Mouse (Mus musculus): Measurements from ENCODE around the gene Prkce.

The Prkce gene

DNA sequence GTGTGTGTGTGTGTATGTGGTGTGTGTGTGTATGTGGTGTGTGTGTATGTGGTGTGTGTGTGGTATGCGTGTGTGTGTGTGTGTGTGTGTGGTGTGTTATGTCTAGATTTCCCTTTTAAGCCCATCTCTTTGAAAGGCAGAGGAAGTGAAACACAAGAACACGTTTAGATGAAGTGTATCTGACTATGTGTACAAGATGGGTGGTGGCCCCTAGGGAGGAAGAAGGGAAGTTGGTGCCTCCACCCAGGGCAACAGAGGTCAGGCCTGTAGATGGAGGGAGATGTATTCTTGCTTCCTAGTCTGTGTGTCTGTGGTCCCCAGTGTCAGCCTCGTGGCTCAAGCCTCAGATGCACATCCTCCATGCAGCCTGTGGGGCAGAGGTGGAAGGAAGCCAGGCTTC is 169.5 kb downstream of the Prkce start:
- peak; percentile 40 for DNase-seq

DNA sequence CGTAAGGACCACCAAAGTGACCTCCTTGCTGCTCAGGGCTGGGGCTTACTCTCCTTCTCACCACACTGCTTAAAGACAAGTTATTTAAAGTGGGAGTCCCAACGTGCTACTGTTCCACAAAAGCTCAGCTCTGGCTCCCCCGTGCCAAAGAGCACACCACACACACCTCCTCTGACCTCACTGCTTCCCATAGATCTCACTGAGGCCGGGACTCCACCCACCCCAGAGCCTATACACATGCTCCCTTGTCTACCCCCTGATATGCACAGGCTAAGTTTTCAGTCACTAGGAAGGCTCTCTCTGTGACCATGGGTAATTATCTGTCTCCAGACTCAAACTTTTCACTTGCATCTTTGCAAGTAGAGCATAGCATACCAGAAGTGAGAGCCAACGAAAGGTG is 170.7 kb downstream of the Prkce start:
- no peak for DNase-seq

DNA sequence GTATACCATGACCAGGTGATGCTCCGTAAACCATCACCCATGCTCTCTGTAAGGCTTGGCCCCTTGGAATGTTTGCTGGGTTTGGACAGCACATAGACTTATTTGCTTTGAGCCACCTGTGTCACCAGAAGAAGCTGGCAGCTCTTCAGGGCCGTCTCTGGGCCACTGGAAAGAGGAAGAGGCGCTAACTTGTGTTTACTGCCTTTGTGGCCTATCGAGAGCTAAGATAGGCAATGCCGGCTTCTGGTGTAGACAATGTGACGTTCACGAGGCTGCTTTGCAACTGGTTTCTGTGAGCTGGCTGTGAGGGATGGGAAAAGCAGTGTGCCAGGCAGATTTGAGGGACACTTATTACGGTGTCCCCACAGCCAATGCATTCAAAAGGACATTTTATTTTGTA is 176.4 kb downstream of the Prkce start:
- DNase-seq = no peak

DNA sequence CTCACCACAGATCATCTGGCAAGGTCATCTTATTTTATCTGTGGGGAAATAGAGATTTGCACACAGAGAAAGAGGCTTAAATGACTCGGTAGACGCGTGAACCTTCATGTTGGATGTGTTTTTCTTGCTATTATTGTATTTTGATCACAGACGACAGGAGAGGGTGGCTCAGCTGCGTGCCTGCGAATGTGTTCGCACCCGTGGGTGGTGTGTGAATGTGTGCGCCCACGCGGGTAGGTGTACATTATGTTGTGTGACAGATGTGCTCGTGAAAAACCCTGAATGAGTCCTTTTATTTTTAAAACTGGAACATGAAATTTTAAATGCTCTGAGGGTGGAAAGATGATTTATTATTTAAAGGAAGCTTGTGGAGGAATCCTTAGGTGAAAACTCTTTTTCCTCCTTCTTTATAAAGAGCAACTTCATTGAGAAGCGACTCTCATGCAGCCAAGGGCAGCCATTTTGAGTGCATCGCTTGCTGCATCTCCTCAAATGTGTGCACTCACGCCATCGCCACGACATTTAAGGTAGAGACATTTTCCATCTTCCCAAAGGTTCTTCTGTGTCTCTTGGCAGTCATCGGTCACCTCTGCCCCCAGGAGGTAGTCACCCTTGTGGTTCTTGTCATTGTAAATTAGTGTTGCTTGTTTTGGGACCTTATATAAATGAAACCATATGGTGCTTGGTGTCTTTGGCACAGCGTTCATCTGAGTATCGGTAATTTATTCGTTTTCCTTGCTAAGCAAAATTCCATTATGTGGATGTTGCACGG is 177.8 kb downstream of the Prkce start:
- DNase-seq = no peak

DNA sequence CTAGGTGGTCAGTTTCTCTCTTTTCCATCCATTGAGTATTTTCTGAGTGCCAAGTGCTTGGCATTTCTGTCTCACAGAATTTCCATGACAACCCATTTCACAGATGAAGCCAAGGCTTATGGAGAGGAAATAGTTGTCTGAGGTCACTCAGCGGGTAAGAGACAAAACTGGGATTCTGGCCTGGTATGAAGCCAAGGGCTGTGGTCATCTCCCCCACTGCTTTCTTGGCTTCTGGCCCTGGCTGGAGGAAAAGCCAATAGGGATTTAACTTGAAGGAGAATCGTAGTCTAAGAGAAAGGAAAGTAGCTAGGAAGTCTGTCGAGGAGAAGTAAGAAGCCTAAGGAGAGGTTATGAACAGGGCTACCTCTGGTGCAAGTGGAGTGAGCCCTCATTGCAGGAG is 182.7 kb downstream of the Prkce start:
- peak; percentile 66 for DNase-seq

DNA sequence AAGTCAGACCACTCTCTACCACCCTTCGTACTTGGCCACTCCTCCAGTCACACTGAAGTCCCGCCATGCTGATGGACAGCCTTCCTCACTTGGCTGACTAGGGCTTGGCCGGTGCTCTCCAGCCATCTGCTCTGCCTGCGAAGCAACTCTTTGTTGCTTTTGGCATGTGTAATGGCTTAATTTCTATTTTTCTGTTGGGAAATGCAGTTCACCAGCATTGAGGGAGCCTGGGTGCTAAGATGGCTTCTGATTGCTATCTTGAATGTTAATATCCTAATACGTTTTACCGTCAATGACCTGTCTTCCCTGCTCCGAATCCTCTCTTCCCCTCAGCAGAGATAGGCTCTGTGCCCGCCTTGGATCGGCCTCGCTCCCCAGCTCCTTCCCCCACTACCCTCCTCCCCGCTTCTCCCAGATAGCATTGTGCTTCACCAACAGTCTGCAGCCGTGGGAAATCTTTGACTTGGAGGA is 183.2 kb downstream of the Prkce start:
- peak; percentile 32 for DNase-seq

DNA sequence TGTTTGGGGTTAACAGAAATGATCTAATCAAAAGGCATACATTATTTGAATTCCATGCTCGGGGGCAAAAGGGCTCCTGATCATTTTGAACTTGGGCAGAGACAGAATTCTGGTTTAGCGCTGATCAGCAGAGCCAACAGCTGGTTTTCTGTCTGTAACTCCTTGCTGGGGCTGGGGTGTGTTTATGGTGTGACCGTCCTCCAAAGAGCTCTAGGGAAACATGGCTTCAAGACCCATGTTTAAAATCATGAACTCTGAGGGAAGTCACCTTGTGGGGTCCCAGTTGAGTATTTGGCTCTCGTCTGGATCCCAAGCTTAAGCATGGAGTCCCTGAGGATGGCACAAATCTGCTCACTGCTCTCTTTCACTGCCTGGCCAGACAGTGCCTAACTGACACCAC is 183.7 kb downstream of the Prkce start:
- no peak for DNase-seq

DNA sequence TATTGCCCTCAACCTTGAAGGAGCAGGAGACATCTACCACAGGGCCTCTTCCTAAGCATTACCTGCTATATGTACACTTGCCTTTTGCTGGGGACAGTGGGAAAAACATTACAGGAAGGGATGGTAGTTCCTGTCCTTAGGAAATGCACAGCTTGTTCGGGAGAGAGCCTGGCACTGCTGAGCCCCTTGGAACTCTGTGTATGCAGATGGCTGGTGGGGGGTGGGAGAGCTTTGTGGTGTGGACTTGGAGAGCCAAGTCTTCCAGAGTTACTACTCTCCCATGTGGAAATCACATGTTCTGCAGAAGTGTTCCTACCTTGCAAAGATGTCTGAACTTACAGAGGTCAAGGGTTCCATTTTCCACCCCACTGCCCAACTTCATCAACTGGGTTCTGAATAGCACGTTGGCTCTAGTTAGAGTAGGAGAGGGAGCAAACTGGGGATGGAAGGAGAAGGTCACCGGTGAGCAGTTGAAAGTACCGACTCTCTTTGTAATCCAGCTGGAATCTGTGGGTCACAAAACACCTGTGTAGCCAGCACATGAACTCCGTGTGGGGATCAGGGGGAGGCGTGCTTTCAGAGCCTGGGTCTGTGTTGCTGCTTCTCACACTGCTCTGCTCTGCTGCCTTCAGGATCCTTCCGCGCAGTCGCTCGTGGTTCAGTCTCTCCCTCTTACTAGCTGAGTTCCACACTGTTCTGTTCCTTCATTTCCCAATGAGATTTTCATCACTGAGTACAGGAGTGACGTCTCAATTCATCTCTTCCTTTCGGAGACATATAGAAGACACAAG is 184.9 kb downstream of the Prkce start:
- no peak for DNase-seq

DNA sequence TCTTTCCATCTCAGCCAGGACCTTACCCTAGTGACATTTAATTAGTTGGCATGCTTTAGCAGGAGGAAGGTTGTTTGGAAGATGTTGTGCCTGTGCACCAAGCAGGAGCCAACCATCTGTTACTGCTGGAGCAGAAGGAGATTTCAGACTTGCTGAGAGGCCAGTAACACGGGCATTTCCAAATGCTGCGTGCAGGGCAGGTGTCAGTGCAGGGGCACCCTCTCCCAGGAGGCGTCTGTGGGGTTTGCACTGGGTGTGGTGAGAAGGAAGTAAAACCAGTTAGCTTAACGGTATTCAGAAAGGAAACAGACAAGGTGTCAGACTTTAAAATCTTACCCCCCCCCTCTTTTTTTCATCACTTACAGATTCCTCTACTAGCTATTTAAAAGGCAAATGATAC is 186.1 kb downstream of the Prkce start:
- DNase-seq = no peak

DNA sequence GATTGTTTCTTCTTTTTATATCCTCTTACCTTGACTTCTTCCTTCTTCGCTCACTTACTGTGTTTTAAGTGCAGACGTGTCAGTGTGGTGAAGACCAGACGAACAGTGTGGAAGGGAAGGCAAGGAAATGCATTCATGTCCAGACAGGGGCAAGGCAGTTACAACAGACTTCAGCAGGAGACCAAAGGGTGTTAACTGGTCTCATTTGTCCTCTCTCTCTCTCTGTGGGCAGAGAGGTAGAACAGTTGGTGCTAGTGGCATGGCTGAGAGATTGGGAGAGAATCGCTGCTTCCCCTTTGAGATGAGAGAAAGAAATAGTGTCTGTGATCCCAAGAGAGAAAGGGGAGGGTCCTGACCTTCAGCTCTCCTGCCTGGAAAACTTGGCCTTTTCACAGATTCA is 186.5 kb downstream of the Prkce start:
- no peak for DNase-seq

DNA sequence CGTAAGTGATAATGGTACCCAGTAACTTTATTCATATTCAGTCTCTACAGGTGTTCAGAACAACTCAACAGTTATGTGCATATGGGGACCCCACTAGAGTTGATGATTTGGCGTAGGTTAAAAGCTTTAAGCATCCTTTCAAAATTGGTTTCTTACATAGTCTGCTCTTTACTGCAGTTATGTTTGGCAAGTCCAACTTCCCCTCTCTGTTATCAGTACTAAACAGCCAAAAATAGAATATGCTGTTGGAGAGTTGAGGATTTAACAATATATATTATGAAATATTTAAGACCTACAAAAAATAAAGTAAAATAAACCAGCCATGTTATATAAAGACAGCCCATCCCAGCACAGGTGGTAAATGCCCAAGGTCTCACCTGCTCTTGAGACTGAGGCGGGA is 187.3 kb downstream of the Prkce start:
- DNase-seq = no peak

DNA sequence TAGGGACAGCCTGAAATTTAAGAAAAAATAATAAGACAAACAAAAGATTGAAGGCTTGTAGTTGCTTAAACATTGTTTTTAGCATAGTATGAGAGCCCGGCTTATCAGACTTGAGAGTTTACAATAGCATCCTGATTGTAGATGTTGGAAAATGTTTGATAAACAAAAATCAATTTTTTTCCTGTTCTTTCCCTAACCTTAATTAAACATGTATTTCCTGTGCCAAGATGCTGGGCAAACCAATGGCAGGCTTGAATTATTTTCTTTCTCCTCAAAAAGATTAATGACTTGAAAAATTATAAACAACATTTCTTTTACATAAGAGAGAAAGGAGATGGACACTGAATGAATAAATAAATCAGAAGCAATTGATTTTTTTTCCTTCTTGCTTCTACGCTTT is 187.7 kb downstream of the Prkce start:
- no peak for DNase-seq

DNA sequence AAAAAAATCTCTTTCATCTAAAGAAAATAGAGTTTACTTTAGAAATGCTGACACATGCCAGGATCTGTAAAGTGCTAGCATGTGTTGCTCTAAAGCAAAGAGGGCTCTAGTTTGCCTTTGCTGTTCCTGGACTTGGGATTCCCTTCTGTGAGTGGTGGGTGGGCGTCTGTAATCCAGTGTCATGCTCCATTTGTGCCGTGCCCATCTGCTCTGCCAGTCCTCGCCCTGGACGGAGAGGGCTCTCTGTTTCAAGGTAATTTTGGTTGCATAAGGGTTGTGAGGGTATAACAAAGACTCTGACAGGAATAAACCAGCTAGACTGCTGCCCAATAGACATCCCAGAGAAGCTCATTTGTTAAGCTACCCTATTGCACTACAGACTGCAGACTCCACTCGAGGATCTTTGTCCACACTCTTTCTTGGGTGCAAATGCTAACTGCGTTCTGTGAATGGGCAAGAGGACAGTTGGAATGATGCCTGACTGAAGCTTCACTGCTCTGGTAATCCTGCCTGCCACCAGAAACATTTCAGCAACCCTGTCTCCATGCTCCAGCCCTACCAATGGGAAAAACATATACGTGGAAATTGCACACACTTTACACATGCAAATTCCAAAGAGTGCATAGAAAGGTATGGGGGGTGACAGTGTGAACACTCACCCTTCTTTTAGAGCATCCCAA is 188.3 kb downstream of the Prkce start:
- no peak for DNase-seq

DNA sequence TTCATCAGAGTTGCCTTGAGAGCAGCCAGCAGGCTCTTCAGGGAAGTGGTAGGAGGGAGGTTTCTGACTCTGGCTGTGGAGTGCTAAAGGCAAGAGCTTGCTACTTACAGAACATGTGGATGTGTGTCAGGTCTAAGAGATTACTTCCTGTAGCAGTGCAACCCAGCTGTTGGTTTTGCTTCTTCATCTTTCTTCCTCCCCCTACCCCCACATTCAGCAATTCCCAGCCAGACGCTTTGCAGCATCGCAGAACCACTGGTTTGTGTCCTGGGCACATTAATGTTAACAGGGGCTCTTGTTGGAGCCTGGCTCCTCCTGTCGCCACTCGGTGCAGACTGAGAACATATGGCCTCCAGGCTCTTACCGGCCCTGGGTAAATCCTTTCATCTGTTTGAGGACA is 190.8 kb downstream of the Prkce start:
- DNase-seq = no peak

DNA sequence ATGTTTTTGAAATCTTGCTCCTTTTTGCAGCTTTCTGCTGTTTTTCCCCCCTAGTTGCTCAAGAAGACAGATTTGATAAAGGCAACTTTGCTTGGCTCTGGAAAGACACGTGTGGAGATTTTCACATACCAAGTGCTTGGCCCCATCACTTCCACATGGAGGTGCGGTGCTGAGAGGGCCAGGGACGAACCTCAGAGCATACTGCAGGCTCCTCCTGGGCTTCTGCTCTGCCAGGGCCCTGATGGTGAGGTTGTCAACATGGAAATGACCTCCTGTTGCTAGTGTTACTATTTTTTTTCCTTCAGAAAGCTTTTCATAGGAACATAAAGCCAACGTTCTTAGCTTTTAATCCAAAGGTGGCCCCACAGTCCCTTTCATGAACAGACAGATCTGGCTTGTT is 191.3 kb downstream of the Prkce start:
- no peak for DNase-seq

DNA sequence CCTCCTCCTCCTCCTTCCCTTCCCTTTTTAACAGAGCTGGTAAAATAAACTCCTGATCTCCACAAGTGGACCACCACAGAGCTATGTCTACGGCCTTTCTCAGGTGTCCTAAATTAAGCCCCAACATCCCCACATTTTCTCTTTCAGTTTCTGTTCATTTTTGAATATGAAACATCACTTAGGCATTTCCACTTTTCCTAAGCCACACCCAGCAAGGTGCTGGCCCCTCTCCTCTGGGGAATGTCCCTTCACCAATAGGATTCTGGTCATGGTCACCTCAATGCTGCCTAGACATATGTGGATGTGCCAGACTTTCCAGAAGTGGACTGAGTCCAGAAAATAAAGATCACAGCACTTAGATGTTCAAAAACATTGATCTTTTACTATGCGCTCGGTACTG is 193.3 kb downstream of the Prkce start:
- no peak for DNase-seq

DNA sequence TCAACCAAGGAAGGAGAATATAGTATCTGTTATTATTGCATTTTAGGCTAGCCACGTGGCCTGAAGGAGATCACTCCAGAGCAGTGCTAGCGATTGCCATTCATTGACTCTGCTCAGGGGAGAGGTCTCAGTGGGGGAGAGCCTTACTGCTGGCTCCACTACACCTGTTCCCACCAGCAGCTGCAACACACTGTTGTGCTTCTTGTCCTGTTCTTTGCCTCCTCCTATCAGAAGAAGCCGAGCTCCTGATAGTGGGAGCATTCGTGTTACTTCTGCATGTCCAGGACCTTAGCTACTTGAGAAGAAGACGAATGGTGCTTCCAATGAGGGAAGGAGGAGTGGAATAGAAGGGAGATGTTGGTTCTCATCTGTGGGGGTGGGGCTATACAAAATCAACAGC is 195.8 kb downstream of the Prkce start:
- no peak for DNase-seq

DNA sequence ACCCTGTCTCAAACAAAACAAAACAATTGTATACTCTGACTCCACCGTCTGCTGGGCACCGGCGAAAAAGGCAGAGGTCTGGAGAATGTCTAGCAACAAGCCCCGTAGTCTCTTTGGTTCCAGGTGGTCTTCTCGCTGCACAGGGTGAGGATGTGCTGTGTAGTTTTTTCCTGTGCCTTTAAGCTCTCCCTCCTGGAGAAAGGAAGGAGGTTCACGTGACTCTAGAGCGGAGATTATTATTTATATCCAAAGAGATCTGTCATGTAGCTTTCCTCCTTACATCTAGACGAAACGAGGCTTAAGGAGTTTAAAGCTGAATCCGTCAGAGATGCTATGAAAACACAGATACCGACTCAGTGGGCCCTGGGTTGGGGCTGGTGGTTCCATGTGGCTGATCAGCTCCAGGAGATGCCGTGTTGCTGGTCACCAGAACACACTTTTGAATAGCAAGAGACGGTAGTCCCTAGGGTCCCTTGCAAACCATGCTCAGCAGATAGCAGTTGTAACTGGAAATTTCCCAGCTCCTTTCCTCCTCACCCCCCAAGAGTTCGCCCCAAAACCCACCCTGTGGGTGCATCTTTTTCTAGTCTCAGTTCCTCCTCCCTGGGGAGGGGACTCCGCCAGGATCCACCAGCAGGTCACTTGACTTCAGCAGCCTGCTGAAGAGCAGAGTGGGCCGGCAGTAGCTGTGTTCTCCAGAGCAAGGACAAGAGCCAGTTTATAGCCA is 196.9 kb downstream of the Prkce start:
- DNase-seq = no peak

DNA sequence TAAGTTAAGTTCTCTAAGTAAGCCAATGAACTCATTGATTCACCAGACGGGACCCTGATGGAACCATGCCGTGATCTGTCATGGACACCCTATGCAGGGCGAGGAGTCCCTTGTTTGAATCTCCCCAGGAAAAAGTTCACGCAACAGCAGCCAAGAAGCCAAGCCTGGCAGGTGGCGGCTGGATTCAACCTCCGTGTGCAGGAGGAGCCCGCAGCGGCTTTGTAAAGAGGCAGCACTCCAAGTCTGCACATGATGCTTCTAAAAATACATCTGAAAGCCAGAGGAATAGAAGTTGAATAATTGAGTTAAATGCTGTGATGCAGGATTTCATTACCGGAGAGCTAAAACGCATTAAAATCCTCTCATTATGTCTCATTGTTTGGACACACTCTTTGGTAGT is 199.3 kb downstream of the Prkce start:
- DNase-seq = no peak

DNA sequence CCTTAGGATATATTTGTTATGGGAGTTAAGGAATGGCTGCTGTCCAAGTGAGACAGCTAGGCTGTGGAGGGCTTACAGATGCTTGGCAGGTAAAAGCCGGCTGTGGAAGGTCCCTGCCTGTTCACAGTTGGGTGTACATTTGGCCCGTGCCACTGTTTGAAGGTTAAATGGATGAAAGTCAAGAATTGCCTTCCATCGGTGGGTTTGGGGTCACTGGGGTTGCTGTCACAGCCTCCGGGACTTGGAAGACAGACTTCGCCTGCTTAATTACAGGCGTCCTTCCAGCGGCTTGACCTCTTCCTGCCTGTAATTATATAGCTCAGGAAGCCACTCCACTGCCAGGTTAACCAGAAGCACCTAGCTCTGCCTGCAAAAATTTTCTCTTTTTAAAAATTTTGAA is 200.1 kb downstream of the Prkce start:
- no peak for DNase-seq

DNA sequence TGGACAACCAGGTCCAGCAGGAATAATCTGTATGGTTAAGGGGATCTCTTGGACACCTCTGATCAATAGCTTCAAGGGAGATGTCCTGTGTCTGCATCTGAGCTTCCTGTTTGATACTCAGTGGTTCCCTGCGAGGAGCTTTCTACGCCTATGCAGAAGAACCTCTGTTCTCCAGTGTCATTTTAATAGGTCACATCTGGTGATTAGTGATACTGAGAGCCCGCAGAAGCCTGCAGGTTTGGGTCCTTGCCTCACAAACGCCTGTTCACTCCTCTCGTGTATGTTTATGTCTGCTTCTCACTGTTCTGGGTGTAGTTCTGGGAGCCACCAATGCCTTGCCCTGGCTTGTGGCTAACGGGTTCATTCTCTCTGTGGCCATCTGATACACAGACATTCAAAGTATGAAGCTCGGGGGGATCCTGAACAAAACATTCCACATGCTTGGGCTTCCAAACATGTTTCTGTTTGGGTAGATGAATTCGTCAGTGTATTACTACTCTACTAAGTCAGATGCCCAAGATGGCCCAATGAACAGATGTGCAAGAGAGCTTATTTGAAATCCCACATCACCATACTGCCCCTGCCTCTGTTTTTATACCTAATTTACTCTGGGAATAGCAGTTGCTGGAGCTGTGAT is 202.6 kb downstream of the Prkce start:
- DNase-seq = no peak

DNA sequence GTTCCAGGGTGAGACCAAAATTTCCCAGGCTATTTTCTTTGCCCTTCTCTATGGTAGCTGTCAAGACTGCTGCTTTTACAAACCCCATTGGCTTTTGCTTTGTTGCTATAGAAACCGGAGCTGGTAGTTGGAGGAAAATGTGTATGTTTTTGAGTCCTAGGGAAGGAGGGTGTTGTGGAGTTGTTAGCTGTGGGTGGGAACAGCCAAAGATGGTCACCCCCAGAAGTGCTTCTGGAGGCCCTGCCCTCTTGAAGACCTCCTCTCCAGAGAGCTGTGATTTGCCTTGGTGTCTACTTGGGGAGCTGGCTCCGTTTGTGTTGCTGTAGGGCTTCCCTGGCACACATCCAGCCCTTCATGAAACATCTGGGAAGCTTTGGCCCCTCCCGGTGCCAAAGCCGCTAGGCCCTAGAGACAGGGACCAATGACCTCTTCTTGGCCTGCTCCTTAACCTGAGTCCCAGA is 203.5 kb downstream of the Prkce start:
- DNase-seq = peak; percentile 47

DNA sequence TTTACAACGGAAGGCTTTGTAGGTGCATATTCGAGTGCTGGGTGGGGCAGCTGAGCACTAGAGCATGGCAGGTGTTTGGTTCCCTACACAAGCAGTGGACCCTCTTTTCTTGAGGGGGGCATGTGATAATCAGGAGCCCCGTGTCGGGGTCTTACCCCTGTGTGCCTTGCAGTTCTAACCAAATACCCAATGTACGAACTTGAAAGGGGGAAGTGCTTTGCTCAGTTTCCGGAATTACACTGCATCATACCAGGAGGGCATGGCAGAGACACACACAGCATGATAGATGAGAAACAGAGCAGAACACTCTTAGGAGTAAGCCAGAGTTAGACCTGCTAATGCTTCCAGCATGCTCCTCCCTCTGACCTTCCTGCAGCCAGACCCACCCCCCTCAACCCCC is 208.8 kb downstream of the Prkce start:
- no peak for DNase-seq
